Mouse (Mus musculus) brain, embryonic 14.5 days (tissue): ENCODE results near the gene Phf12.

Source experiments
- CTCF ChIP-seq: fragments of 200-500 bp; IDR thresholded peaks from 2 replicates; pipeline ENCODE4 v1.5.1; 2012; ENCODE audit warnings: inconsistent platforms, mild to moderate bottlenecking, moderate library complexity, borderline replicate concordance; ENCODE audit not compliant: insufficient read depth, insufficient read length; ENCODE audit errors: extremely low read depth
- POLR2A ChIP-seq: fragments of 200-500 bp; IDR thresholded peaks from 2 replicates; pipeline ENCODE4 v1.6.1; 2012; ENCODE audit warnings: mild to moderate bottlenecking, inconsistent platforms, borderline replicate concordance; ENCODE audit not compliant: poor library complexity, insufficient read depth, insufficient read length, severe bottlenecking; ENCODE audit errors: extremely low read depth

DNA sequence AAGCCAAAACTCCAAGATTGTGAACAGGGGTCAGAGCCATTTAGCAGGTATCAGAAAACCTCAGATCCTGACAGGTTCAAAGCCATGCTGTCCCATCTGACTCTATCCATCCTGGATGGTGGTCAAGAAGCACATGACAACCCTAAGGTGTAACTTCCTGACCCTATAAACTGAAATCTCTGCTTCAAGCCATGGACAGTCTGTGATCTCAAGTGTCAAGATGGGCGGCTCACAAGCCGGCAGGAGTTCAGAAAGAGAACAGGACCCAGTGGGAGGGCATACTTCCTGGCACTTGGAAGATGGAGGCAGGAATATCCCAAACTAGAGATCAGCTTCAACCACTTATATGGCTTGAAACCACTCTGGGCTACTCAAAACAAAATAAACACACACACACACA, 84.1 kb downstream of the Phf12 start:
- TF ChIP-seq CTCF (no peak), POLR2A (no peak)
